Mouse (Mus musculus) R1 (cell line): ENCODE measurements around the gene Patz1.

ENCODE experiments used
- DNase-seq: peaks from one replicate; pipeline ENCODE4 v3.0.0-alpha.2; 2018; ENCODE audit warnings: low read depth, low spot score

The Patz1 gene

DNA sequence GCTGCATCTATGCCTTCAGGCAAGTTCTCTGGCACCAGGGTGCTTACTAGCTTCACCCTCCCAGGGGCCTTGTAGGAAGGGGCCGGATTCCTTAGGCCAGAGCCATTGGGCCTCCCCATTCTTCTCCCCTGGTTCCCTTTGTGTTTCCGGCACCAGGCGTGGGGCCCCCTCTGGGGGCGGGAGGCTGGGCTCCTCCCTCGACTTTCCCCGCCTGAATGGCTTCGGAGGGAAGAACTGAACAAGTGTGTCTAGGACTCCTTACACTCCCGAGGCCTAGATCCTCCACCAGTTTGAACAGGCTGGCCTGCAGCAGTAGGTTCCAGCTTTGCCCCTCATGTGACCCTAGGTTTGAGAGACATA, 3.4 kb downstream of the Patz1 start:
- peak; percentile 88 for DNase-seq

DNA sequence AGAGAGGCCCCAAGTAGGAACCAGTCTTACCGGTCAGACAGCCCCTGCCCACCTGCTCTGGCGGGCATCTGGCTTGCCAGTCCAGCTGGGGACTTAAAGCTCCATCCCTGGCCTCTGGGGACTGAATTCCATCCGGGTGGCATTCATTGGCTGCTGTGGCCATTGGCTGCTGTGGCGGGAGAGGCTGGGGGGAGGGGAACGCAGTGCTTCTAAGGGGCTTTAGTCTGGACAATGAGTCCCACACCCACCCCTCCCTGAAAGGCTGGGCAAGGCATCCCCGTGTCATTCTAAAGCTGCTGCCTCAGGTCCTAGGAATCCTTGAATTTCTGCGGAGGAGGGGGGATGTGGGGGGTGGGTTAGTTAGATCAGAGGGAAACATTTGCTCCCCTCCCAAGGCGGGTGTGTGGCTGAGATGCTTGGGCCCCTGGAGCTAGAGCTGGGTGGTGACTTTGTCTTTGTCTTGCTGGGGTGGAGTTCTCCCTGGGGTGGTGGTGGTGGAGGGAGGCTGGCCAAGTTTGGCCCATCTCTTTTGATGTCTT, 4.1 kb downstream of the Patz1 start:
- DNase-seq, result peak; percentile 94

GRCm38 (mm10) chr11:3293361-3293760, 4.7 kb downstream of the Patz1 start:
- no peak for DNase-seq

- no peak for DNase-seq
These were observed 6.0 kb downstream of the Patz1 start for GRCm38 (mm10) chr11:3294641-3295040.

- no peak for DNase-seq
These were observed 7.4 kb downstream of the Patz1 start for GRCm38 (mm10) chr11:3296056-3296455.

DNA sequence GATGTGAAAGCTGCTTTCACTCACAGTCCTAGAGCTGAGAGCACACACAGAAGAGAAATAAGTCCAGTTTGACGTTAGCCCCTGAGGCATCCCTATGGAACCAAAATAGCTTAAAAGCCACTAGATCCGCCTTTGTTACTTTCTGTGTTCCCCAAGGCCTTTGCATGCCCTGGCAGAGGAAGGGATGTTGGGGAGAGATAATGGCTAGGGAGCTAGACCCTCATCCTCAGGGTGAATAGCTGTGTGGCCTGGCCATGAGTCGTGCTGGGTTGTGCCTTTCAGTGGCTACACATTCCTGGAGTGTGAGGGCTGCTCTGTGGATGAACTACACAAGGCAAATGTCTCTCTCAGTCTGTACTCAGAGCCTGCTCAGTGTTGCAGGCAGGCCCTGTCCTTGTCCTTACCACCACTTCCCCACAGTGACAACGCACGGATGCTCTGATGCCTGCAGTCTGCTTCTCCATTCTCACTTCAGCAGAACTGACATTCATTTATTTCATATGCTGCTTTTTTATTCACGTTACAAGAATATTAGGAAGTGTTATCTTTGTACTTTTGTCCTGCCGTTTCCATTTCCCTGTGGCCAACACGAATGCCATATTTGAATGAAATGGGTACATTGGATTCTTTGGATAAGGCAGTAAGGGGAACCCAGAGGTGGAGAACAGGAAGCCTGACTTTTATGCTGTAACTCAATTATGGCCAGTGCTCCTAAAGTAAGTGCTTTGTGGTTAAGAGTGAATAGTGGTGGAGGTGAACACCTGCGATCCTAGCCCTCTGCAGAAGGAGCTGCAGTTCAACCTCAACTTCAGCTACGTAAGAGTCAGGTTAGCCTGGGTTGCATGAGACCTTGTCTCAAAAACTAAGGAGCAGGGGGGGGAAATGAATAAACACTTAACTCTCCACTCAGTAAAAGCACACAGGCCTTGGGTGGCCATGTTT, 9.5 kb downstream of the Patz1 start:
- DNase-seq, result no peak

- DNase-seq, result no peak
These were observed 10.1 kb downstream of the Patz1 start for GRCm38 (mm10) chr11:3298813-3299185.

- no peak for DNase-seq
These were observed 12.4 kb downstream of the Patz1 start for GRCm38 (mm10) chr11:3301075-3301474.

GRCm38 (mm10) chr11:3302385-3302784, 13.7 kb downstream of the Patz1 start:
- no peak for DNase-seq

GRCm38 (mm10) chr11:3302792-3303191, 14.1 kb downstream of the Patz1 start:
- peak; percentile 75 for DNase-seq

DNA sequence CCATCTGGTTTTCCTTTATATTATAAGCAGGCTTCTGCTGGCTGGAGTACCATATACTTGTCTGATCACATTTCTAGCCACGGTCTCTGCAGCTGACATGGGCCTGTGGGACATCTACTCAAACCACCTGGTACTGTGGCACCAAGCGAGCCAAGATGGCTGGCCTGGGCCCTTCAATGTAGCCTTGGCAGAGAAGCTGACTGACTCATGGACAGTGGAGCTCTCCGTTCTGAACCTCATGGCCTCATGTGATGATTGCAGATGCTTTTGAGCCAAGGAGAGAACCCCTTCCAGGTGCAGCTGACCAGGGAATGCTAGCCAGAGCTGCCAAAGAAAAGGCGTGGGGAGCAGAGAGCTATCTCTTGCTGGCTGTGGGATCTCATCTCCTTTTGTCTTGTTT, 17.1 kb downstream of the Patz1 start:
- DNase-seq, result no peak

- DNase-seq, result no peak
These were observed 19.2 kb downstream of the Patz1 start for GRCm38 (mm10) chr11:3307875-3308274.

DNA sequence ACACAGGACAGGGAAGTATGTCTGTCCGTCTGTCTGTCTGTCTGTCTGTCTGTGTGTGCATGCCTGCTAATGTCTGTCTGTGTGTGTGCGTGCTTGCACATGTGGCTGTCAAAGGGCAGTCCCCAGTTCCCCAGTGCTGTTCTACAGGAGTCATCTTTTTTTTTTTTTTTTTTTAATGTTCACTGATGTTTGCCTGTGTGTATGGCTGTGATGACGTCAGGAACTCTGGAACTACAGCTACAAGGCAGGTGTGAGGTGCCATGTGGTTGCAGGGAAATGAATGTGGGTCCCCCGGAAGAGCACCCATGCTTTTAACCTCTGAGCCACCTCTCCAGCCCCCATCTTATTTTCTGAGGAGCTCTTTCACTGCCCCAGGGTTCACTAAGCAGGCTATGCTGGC, 21.2 kb downstream of the Patz1 start:
- DNase-seq, result no peak

- DNase-seq, result no peak
These were observed 22.3 kb downstream of the Patz1 start for GRCm38 (mm10) chr11:3310789-3311585.

GRCm38 (mm10) chr11:3311586-3312347, 23.1 kb downstream of the Patz1 start:
- DNase-seq, result no peak

GRCm38 (mm10) chr11:3313294-3313693, 24.6 kb downstream of the Patz1 start:
- no peak for DNase-seq

DNA sequence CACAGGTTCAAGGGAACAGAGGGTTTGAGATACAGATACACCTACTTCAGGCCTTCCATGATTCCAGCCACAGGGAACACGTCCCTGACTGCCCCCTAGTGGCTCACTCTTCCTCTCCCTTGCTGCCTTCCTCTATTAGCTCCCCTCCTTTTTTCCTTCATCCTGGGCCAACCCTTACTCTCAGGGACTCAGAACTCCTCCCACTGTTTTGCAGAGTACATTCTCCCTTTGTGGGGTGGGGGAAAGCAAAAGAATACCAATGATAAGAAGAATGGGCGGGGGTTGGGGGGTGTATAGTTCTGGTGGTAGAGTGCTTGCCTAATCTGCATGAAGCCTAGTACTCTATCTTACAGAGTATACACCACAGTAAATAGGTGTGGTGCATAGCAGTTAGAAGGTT, 25.5 kb downstream of the Patz1 start:
- peak; percentile 95 for DNase-seq

- DNase-seq, result no peak
These were observed 29.6 kb downstream of the Patz1 start for GRCm38 (mm10) chr11:3318286-3318685.

DNA sequence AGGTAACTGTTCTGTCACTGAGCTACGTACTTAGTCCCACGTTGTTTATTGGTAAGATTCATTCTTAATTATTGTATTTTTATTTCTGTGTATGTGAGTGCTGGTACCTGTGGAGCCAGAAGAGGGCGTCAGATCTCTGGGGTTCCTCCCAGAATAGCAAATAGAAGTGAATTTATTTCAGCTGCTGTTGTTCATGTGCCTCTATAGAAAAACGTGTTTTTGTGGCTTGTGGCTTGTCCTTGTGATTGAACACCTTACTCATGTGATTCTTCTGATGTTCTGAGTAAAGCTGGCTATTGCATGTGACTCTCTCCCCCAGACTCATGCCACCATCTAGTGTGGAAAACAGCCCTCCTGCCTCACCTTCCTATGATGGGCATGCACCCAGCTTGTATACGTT, 39.6 kb downstream of the Patz1 start:
- DNase-seq, result peak; percentile 30

DNA sequence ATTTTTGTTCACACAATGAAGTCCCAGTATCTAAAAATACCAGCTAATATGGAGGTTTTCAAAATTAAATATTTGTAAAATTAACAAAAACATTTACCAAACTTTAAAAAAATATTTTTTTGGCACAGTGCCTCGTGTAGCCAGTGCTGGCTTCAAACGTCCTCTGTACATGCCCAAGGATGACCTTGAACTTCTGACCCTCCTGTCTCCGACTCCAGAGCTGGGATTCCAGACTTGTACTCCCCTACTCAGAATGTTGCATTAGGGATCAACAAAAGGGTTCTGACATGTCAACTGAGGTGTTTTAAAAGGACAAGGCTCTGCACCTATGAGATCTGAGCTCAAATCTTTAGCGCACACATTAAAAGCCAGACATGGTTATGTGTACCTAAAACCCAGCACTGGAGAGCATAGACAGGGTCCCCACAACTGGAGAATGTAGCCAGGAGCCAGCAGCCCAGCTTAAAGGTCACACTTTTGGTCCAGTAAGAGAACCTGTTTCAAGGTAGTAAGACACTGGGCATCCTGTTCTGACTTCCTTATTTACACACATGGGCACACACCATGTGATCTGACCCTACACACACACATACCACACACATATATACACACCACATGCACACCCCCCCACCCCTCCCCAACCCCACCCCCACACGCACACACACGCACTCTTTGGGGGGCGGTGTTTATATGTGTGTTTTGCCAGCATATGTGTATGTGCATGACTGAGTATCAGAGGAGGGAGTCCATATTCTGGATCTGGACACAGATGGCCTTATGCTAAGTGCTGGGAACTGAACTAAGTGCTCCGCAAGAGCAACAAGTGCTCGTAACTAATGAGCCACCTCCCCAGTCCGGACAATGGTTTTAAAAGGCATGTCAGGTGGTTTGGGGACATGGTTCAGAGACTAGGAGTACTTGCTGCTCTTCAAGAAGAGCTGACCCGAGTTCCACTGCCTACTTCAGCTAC, 40.4 kb downstream of the Patz1 start:
- peak; percentile 51 for DNase-seq
